Mouse (Mus musculus): Measurements from ENCODE around the gene Gm4131.

The Gm4131 gene

DNA sequence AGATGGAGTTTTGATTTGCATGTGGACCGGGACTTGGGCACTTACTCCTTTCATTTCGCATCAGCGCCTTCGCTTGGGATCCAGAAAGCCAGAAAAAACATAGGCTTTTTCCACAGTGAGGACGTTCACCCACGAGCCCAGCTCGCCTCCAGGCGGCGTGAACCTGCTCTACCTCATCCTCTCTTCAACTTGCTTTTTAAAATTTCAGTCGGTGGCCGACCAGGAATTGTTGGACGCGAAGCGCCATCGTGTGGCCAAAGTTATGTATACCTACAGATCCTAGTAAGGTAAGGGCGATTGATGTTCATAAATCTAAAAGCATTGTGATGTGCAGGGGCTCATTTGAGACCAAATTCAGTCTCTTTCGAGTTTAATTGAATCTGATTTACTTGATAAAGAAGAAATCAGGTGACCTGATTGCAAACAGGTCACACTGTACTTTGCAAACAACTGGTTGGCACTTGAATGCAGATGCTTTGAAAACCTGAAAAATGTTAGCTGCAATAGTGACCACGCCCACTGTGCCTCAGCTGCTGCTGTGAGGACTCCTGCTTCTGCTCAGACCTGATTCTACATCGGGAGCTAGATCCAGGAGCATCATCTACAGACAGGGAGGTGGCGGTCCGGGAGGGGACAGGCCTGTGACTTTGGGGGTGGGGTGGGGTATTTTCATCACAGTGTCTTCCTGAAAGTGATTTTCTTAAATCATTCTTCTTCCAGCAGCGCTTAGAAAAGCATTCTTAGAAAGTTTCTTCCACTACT is 109.1 kb downstream of the Gm4131 start:
- peak; percentile 92 to 97 for DNase-seq (ENCODE audit: low spot score in 2 of 2)

DNA sequence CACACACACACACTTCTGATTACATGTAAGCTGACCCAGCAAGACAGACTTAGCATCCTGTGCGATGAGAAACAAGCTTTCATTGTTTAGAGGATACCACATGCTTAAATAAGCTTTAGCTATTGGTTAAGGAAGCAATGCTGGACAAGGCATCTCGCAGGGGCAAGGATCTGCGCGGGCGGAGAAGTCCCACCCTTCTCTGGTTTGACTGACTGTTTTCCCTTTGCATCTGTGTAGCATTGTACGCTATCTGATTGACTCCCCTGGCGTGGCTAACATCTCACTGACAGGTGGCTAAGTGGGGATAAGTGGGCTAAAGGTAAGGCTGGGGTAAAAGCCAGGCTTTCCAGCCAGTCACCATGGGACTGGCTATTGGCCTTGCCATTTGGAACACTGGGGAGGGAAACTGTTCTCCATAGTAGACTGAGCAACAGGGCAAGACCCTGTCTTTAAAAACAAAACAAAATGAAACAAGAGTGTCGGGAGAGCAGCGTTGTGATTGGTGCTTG is 110.4 kb downstream of the Gm4131 start, which contains the start of gene Gucy1b2:
Gene Gucy1b2, minus strand, starts transcription at position 51 of the 509 bp plus-strand sequence.
- DNase-seq (ENCODE audit: low spot score in 2 of 2), result no peak

DNA sequence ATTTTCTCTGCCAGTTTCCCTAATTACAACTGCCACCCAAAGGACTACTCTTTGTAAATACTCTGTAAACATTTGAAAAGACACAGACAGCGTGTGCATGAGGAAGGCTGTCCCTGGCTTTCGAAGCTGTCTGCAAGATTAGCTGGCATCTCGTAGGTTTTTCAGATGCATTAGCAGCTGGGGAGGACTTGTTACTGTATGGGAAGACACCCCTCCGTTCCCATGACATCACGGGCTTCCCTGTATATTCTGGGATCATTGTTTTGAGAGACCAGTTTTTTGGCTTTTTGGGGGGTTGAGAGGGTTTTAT is 111.2 kb downstream of the Gm4131 start:
- no peak for DNase-seq (ENCODE audit: low spot score in 2 of 2)

DNA sequence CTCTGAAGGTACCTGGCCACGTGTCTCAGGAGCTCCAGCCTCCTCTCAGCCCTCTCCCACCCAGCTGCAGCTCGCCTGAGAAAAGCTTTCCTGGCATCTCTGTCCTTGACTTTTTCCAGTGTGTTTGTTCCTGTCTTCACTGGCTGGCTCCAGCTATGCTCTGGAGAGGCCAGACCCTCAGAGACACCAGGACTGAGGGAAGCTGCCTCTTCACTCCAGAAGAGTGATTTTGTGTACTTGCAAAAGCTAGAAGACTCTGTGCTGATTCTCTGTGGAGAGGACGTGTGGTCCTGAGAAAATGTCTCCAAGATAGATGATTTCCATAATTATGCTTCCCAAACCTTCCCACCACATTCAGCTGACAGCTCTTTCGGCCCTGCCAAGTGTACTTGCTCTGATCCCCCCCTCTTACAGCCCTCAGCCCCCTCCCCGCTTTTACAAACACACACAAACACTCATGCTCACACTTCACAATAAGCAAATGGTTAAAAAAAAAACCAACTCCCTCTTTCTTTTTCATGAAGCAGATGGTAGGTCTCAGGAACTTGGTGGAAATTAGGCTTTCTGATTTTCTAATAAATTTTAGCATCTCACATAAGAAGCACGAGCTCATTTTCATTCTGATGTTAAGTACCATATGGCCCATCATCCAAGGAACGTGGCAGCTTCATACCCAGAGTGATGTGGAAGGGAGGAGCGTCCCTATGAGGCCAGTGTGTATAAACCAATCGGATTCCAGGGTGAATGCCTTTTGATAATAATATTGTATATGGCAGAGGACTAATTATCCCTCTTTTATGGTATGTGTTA is 111.8 kb downstream of the Gm4131 start:
- no peak for DNase-seq (ENCODE audit: low spot score in 2 of 2)

DNA sequence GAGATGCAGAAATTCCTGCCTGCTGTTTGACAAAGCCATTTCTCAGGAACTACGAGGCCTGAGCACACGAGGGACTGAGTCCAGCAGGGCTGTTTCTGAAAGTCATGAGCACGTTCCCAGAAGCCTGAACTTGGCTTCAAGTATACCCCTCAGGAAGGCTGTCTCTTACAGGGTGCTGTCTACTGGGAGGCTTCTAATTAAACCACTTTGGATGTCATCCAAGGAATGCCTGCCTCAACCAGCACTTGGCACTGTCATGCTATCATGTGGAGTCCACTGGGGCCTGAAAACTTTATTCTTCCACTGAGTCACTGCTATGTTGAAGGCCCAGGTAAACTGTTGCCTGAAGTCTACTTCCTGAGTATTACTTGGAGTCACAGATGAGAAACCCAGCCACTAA is 112.6 kb downstream of the Gm4131 start:
- no peak for DNase-seq (ENCODE audit: low spot score in 2 of 2)

DNA sequence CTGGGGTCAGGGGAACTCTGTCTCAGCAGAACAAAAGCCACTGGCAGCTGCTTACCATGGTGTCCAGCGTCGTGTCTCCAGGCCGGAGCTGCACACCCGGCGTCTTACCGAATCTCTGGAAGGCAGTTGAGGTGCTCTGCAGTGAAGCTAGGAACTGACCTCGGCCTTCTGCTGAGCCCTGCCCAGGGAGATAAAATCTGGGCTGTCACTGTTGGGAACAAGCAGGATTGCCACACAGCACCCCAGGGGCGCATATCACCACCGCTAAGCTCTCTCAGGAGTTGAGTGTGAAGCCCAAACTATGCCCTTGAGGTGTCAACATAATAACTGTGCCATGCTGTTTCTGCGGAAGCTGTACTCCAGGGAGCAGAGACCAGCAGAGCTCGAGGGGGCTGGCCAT is 113.4 kb downstream of the Gm4131 start:
- DNase-seq (ENCODE audit: low spot score in 2 of 2), result no peak

DNA sequence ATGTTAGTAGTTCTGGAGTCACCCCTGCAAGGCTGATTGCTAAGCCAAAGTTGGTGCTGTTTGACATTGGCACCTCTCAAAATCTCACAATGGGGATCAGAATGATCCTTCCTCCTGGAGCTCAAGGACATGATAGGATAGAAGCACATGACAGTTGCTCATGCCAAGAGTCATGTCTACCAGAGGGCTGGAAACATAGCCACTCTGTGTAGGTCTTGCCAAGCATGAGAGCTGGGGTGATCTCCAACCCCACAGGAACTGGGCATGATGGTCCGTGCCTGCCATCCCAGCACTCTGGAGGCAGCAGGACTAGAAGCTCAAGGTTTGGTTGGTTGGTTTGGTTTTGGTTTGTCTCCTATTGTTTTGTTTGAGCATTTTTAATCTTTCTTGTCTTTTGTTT is 116.0 kb downstream of the Gm4131 start:
- no peak for DNase-seq (ENCODE audit: low spot score in 2 of 2)

DNA sequence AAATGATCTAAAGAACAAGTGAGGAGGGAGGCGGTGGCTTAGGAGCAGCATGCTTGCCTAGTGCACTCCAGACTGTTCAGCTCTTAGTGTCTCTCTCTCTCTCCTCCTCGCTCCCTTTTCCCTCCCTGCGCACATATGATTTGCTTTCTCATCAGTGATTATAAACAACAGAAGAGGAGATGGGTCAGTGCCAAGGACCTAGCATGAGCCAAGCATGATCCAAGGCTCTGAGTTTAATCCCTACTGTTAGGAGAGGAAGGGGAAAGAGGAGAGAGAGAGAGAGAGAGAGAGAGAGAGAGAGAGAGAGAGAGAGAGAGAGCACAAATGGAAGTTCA is 119.5 kb downstream of the Gm4131 start:
- DNase-seq (ENCODE audit: low spot score in 2 of 2), result no peak

DNA sequence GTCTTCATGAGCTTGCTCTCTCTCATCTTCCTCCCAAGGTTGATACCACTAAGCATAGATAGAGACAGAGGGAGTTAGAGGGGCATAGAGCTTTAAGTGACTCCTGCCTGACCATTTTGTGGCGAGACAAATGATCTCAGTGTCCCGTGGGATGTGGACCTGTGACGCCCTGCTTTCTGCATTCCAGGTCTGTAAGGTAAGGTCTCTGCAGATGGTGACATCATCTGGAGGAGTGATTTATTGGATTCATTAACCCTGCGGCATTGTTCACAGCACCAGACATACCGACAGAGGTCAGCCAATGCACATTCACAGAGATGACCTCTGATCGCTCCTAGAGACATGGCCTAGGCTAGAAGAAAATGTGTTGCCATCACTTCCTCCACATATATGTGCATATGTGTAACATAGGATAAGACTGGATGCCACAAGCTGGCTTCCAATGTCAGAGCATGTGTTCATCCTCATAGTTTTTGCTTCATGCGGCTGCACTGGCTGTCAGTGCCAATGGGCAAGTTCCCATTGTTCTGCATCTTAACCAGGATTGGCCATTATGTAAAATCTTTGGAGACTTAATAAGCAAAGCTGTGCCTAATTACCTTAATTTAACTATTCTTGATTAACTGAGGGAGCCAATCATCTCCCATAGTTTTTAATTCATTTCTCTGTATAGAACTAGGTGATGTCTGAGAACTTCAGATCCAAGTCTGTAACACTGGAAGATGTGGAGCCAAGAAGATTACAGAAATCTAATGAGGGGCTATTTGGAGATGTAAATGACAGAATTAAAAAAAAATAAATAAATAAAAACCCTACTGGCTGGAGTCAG is 120.1 kb downstream of the Gm4131 start:
- DNase-seq (ENCODE audit: low spot score in 2 of 2), result no peak

DNA sequence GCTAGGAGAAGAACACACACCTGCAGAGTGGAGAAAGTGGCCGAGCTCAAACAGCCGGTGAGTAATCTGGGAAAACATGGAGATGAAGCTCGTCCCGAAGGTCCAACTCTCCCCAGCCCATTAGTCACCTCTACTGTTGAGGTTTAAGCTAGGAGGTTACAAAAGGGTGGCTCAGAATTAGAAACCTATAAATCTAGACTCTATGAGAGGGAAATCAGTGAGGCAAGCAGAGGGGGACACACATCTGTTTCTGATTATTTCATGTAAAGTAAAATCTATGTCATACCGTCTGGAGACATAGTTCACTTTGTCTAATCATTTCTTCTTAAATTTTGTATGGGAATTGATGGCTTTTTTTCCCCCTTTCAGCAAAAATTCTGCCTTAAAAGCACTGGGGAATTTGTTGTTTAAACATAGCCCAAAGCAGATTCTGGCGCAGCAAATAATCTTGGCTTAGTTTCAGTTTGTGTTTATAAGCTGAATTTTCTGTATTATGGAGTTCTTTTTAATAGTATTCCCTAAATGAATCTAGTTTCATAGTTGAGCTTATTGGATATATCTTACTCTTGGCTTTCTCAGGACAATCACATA is 122.8 kb downstream of the Gm4131 start:
- no peak for DNase-seq (ENCODE audit: low spot score in 2 of 2)

DNA sequence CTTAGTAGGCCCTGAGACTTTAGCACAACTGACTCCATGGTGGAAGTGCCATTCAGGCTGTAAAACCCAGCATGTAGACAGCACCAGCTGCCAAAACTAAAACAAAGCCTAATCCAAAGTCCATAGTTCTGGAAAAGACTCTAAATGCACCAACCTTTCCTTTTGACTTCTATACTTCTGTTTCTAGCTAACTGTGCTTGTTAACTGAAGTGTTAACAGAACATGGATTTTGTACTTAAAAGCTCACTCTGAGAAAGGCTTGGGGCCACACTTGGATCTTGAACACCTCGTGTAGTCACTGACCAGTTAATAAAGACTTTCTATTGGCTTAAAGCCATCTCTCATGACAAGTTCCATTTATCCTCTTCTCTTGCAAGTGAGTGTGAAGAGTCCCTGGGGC is 123.8 kb downstream of the Gm4131 start:
- no peak for DNase-seq (ENCODE audit: low spot score in 2 of 2)

DNA sequence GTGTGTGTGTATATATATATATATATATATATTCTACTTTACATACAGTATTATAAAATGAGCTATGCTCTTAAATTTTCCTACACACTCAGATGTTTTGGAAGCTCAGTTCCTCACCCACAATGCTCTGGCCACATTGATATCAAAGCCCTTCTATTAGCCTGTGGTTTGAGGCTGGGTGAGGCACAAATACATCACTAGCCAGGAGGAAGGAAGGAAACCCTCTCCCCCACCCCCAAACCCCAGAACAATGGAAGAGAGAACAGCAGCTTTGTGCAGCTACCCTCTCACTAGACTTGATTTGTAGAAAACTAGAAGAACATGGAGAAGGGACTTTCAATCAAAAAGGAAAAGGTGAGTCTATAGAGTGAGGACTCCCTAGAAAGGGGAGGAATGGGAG is 126.7 kb downstream of the Gm4131 start:
- DNase-seq (ENCODE audit: low spot score in 2 of 2), result no peak

DNA sequence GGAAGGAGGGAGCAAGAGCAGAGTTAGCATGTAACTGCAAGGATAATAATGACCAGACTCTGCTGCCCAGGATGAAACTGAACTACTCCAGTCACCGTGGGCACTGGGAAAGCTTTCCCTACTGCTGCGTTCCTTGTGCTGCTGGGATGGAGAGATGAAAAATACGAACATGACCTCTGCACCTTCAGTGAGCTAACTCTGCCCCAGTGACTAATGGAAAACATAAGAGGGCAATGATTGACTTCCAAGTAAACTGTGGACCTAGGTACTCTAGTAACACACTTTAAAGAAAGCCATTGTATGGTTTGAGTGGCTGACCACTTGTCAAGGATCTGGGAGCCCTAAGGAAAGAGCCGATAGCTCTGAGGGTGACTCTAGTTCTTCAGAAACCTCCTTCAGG is 128.5 kb downstream of the Gm4131 start:
- DNase-seq (ENCODE audit: low spot score in 2 of 2), result no peak

DNA sequence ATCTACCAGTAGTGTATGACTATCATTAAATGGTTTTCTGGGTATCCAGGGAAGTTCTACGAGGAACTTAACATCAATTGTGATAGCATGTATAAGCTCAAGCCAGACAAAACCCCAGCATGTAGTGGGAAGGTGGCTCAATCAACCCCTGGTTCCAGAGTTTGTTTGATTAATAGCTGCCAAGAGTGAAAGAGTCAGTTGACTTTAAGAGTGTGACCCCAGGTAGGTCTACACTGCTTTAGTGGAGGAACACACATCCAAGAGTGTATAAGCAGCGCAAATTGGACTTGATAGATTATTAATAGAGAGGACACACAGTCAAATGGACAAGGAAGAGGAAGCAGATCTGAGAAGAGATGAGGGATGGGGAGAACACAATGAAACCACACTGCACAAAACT is 128.9 kb downstream of the Gm4131 start:
- no peak for DNase-seq (ENCODE audit: low spot score in 2 of 2)

DNA sequence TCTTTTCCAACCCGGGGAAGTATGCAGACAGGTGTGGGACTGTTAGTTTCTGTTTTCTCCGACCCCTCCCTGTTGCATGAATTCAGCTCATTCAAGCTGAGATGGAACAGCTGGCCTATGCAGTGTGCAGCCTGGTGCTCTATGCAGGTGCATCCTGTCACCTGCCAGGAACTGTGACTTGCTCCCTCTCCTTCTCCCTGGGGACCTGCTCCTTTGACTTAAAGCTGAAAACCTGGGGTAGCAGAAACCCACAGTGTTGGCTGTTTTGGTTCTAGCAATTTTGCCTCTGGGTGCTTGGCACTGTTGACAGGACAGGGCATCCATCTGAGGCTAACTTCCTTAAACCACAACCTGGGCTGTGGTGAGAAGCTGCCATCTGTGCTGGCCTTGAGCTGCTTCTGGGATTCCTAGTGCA is 141.4 kb downstream of the Gm4131 start:
- no peak for DNase-seq (ENCODE audit: low spot score in 2 of 2)

DNA sequence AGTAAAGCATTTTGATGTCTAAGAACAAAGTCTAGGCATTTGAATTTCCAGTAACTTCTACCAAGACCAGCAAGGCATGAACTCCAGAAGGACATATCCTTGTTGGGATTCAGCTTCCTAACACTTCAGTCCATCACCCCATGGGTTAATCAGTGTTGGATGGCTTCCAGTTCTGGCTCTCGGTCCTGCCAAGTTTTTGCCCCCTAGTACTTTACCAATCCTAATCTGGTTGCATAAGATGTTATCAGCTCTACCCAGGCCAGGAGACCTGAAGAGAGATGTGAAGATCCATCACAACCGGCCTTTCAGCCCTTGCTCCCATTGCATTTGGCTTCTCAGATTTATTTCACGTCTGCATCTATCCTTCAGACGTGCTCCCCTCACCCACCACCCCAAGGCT is 144.5 kb downstream of the Gm4131 start:
- no peak for DNase-seq (ENCODE audit: low spot score in 2 of 2)

DNA sequence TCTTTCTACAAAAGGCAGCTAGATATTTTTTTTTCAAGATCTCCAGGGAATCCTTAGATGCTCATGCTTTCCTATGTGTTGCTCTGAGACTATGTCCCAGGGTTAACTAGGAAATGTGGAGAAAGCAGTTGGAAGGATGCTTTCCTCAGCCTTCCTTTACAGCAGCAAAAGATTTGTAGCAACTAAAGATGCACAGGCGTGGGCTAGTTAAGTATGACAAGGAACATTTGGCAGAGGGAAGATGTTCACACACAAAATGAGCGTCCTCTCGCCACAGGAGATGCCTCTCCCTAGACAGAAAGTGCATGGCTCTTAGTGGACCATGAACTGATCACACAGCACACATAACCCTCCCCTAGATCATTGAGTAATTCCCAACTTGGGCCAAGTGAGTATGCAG is 149.2 kb downstream of the Gm4131 start:
- peak; percentile 12 to 29 for DNase-seq (ENCODE audit: low spot score in 2 of 2)

DNA sequence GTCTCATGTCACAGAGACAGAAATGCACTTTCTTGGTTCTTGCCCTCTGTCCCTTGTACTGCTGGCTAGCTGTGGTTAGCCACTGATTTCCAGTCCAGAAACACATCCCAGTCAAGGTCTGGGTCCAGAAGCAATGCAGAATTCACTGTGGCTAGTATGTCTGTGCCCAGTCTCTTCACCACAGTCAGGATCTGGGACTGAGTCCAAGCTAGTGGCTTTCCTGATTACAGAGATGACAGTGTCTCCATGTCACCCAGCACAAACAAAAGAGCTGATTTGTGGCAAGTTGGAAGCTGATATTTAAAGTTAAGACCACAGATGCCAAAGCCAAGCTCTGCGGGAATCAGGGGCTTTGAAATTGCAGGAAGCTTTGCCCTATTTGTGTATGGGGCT is 150.0 kb downstream of the Gm4131 start:
- DNase-seq (ENCODE audit: low spot score in 2 of 2), result peak; percentile 15 to 29

DNA sequence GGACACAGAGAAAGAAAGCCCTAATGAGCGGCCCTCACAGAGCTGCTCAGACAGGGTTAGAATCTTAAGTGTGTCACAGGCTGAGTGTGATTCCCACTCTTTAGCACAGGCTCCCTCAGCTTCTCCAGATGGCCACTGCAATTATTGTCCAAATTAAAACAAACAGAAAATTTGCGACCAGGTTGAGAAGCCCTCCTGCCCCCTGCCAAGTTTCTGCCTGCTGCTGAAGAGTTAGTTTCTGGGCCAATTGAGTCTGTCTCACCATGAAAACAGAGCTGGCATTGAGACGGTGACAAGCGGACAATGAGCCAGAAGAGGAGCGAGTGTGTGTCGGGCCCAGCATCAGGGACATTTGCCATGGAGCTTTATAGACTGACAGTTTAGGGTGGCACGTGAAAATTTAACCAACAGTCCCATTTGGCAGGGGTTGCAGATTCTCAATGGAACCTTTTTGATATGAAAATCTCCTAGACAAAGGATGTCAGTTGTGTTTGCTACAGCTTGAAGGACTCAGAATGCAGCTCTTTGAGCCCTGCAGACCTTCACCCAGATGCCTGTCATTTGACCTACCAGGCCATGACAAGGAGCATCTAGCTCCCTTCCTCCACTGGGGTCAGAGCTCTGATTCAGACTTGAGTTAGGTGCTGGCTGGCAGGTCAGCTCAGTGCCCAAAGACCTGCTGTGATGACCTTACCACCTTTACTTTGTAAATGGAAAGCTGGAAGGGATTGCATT is 150.5 kb downstream of the Gm4131 start:
- peak in 1 of 2 experiments; percentile 38 for DNase-seq (ENCODE audit: low spot score in 2 of 2)
